Mouse (Mus musculus) embryo, embryonic 11.5 days (tissue): Measurements from ENCODE around the gene Gm20826.
"Not testable (repeated sequence)": the region's sequence is repeated elsewhere in the genome, so short reads cannot be mapped to it uniquely, and the experiment has no call there.

Experiments used
- DNase-seq: peaks from one replicate; pipeline ENCODE4 v3.0.0-alpha.2; 2012; ENCODE audit warnings: low read depth, low spot score

The Gm20826 gene

DNA sequence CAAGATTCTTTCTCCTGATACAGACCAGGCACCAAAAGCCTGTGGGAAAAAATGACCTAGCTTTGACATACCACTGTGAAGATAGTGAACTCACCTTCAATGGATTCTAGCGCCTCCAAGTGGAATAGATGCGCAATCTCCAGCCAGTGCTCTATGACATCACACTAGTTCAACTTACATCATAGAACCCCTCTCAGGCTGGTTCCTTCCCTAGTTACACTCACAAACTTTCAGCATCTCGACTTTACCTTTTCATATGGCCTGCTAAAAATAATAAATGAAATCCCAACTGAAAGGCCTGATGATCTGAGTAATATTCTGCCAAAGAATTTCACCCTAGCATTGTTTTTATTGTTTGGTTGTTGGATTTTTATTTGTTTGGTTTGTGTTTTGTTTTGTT lies at the start of gene Gm20826:
Gene Gm20826 (minus strand): TSS at position 101 of the 400 bp plus-strand sequence.
- not testable (repeated sequence) for DNase-seq
